Mouse (Mus musculus): ENCODE results near the gene Adgrg3. TPM values are rescaled to one million over a fixed set of nuclear protein-coding genes. Genes with fewer than 3 reads are reported as not detected.
A peak's percentile ranks its signal among the peaks of the same experiment; 100 is the strongest.

The Adgrg3 gene
- polyA plus RNA-seq, 1 experiment from 2014 or later = 3.3 TPM

DNA sequence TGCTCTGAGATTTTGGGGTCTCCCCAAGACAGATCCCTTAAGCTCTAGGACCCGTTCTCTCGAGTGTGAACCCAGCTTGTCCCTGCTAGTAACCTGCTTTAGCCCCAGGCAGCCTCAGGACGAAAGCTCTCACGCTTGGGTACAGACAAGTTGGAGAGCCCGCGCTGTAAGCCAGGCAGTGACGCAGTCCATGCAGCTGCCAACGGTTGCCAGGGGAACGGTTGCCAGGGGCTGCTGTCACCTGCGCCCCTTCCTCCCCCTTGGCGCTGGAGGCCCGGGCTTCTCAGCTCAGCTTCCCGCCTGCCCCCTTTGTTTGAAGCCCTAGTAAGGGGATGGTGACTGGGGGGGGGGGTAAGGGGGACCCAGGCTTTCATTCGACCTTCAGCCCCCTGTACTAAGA, 23.5 kb upstream of the Adgrg3 start:
- Histone ChIP-seq H3K4me1 (peaks cover 54% of the 10 kb centered on the region), H3K4me2 (replicated peaks) (peak overlapping the region; percentile 46), H3K4me3 (no peak overlapping the region), H3K9ac (no peak overlapping the region), H3K9me3 (no peaks in the 10 kb centered on the region), H3K36me3 (no peaks in the 10 kb centered on the region), H3K27ac (peak overlapping the region; percentile 58; the same call in 1 of the 2 replicates), H3K27me3 (peaks cover 6% of the 10 kb centered on the region; the same call in 1 of the 2 replicates)
- WGBS = 3% methylated on average over 14 of the region's 14 CpGs
- ATAC-seq (ENCODE audit: low FRiP score, low read depth) = peak; percentile 78

DNA sequence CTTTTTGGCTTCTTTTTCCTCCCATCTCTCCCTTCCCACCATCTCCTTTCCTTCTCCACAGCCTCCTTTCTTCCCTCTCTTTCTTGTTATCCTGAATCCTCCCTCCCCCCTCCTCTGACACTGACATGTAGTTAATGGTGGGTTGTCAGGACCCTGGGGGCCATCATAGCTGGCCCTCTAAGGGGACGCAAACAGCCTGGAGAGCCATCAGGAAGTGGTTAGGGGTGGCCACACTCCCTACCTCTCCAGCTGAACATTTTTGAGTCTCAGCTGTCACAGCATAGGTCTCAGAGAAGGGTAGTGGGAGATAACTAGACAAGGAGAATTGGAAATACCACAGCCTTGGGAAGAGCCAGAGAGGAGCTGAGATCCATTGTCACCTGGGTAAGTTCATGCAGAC, 23.0 kb upstream of the Adgrg3 start:
- peak overlapping the region; percentile 58 for H3K27ac ChIP-seq
- H3K4me2 ChIP-seq (replicated peaks) = peak overlapping the region; percentile 46
- H3K27me3 ChIP-seq = peaks cover 6% of the 10 kb centered on the region; the same call in 1 of the 2 replicates
- H3K9me3 ChIP-seq = no peaks in the 10 kb centered on the region
- ATAC-seq (ENCODE audit: low FRiP score, low read depth) = no peak
- H3K9ac ChIP-seq = no peak overlapping the region
- peaks cover 58% of the 10 kb centered on the region for H3K4me1 ChIP-seq
- H3K4me3 ChIP-seq = no peak overlapping the region
- no peaks in the 10 kb centered on the region for H3K36me3 ChIP-seq
- 28% methylated on average over 1 of the region's 1 CpGs for WGBS

DNA sequence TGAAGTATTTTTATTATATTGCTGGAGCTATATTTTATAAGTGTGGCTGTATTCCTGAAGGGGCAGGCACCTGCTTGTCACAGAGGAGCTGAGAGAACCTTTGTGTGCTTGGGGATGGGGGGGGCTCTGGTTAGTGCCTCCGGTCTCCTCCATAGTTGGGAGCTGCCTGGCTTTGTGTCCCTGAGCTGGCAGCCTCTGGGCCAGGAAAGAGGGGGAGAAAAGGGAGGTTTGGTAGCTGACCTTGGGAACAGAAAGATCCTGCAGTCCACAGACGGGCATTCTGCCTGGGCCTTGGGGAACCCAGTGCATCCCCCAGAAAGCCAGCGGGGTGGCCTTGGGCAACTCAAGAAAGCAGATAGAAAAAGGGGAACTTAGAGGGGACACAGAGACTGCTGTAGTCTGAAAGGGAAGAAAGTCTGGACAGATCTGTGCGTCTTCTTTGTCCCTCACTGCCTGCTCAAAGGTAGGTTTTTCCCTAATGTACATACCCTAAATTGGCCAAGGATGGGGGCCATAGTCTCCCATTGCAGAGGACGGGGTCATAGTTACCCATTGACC, 22.1 kb upstream of the Adgrg3 start:
- peaks cover 65% of the 10 kb centered on the region for H3K4me1 ChIP-seq
- H3K36me3 ChIP-seq = no peaks in the 10 kb centered on the region
- no peak overlapping the region for H3K4me3 ChIP-seq
- peaks cover 5% of the 10 kb centered on the region; the same call in 1 of the 2 replicates for H3K27me3 ChIP-seq
- H3K27ac ChIP-seq = no peak overlapping the region
- no peak for ATAC-seq (ENCODE audit: low FRiP score, low read depth)
- no peak overlapping the region for H3K9ac ChIP-seq
- 79% methylated on average over 5 of the region's 5 CpGs for WGBS
- H3K9me3 ChIP-seq = no peaks in the 10 kb centered on the region
- no peak overlapping the region for H3K4me2 ChIP-seq (replicated peaks)

DNA sequence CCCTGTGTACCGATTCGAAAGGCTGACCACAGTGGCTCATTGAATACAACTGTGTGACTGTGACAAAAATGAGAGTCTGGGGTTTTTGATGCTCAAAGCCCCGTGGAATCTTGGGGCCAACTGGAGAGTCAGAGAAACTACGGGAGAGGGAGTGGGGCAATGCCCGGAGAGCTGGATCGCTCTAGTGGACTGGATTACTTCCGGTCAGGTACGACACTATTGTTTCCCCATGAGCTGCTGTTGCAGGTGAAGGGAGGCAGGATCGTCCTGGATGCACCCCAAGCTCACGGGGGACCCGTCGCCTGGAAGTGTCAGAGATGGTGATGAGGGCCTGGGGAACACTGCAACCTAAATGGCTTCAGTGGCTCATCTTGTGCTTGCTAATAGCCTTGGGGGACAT, 21.5 kb upstream of the Adgrg3 start:
- H3K4me3 ChIP-seq = no peak overlapping the region
- 0 out of 2 replicates have a peak overlapping the region, but pooled peaks have one; percentile 2 for H3K9ac ChIP-seq
- H3K4me1 ChIP-seq = peaks cover 66% of the 10 kb centered on the region
- no peak overlapping the region for H3K27ac ChIP-seq
- no peaks in the 10 kb centered on the region for H3K36me3 ChIP-seq
- 79% methylated on average over 12 of the region's 12 CpGs for WGBS
- H3K4me2 ChIP-seq (replicated peaks) = no peak overlapping the region
- H3K9me3 ChIP-seq = no peaks in the 10 kb centered on the region
- no peak for ATAC-seq (ENCODE audit: low FRiP score, low read depth)
- no peaks in the 10 kb centered on the region for H3K27me3 ChIP-seq

DNA sequence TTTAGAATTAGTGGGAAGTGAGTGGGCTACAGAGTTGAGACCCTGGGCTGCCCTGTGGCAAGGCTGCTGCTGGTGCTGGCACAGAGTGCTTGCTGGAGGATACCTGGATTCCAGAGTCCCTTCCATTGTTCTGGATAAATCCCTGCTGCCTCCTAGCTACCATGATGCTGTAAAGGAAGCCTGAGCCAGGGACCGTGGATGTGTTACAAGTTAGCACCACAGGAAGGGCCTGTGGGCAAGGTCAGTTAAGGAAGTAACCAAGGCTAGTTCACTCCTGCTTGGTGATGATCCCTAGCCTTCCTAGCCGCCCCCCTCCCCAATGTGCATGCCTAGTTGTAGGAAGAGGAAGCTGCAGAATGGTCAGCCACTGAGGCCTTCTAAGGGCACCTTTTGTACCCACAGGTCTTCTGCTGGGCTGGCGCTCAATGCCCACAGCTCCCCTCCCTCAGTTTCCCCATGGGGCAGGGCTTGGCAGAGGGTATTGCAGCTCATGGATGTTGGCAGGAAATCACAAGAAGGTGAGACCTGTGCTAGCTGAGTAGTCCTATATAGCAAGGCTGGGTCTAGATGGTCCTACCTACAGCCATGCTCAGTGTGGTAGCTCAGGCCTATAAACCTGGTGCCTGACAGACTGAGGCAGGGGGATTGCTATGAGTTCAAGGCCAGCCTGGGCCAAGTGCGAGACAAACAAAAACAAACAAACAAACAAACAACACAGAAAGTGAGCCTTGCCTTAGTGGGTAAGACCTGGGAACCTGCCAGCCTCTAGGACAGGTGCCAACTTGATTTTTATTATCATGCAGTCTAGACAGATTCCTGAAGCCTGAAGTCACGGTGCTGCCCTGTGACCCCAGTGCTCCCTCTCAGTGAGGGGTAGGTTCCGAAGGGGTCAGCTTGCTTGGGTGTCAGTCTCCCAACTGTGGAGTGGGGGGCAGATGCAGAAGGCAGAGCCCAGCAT, 20.3 kb upstream of the Adgrg3 start:
- Histone ChIP-seq H3K27me3 (no peaks in the 10 kb centered on the region), H3K4me1 (peaks cover 61% of the 10 kb centered on the region), H3K4me2 (replicated peaks) (no peak overlapping the region), H3K9ac (no peak overlapping the region), H3K4me3 (no peak overlapping the region), H3K9me3 (no peaks in the 10 kb centered on the region), H3K27ac (no peak overlapping the region), H3K36me3 (no peaks in the 10 kb centered on the region)
- 59% methylated on average over 6 of the region's 6 CpGs for WGBS
- ATAC-seq (ENCODE audit: low FRiP score, low read depth) = no peak

DNA sequence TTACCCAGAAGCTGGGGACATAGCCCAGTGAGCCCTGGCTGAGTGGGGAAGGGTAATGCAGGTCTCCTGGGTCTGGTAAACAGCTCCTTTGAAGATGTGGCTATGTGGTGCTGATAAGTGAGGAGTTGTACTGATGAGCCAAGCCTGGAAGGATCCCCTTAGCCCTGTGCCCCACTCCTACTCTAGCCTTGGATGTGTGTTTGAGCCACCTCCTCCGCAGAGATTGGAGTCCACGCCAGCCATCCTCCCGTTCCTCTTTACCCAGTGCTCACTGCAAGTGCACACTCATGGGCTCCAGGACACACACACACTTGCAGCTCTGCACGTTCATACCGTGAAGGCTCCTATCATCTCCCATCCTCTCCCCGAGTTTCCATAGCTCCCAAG, 19.6 kb upstream of the Adgrg3 start:
- H3K4me2 ChIP-seq (replicated peaks) = no peak overlapping the region
- no peaks in the 10 kb centered on the region for H3K36me3 ChIP-seq
- ATAC-seq (ENCODE audit: low FRiP score, low read depth) = no peak
- H3K4me3 ChIP-seq = no peak overlapping the region
- peaks cover 55% of the 10 kb centered on the region for H3K4me1 ChIP-seq
- H3K9ac ChIP-seq = no peak overlapping the region
- H3K27ac ChIP-seq = 0 out of 2 replicates have a peak overlapping the region, but pooled peaks have one; percentile 2
- H3K9me3 ChIP-seq = no peaks in the 10 kb centered on the region
- 78% methylated on average over 6 of the region's 6 CpGs for WGBS
- no peaks in the 10 kb centered on the region for H3K27me3 ChIP-seq

DNA sequence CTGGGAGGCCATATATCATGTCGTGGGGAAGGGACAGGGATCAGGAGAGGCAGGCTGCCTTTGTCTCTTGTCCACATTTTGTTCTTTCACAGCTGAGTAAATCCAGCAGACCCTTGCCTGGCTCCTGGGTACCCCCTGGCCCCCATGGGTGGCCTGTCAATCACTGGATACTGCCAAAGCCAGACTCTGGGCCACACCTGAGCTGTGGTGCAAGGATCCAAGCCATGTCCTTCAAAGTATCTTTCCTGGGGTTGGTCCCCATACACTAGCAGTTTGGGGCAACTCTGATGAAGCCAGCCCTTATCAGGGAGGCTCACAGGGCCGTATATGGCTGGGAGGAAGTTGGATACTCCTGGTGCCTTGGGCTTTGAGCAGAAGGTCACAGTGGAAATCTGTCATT, 19.1 kb upstream of the Adgrg3 start:
- Histone ChIP-seq H3K9ac (no peak overlapping the region), H3K4me1 (peaks cover 51% of the 10 kb centered on the region), H3K9me3 (no peaks in the 10 kb centered on the region), H3K4me2 (replicated peaks) (no peak overlapping the region), H3K4me3 (no peak overlapping the region), H3K27me3 (no peaks in the 10 kb centered on the region), H3K36me3 (no peaks in the 10 kb centered on the region), H3K27ac (no peak overlapping the region)
- WGBS = 51% methylated on average over 2 of the region's 2 CpGs
- no peak for ATAC-seq (ENCODE audit: low FRiP score, low read depth)

DNA sequence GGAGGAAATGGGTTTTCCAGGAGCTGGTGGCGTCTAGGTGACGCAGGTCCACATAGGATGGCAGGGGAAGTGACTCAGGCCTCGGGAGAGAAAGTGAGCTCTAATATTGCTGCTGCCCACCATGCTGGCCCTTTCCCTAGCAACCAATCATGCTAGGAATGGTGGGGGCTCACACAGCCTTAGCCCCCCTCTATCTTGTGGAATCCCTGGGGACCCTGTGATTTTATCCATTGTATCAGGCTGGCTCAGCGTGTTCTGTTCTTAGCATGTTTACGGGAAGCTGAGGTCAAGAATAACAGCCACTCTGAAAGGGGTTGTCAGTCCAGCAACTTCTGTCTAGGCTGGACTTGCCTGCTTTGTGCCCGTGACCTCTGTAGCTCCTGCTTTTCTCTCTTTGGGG, 18.5 kb upstream of the Adgrg3 start:
- no peak overlapping the region; the same call in 1 of the 2 replicates for H3K27ac ChIP-seq
- H3K9ac ChIP-seq = 0 out of 2 replicates have a peak overlapping the region, but pooled peaks have one; percentile 1
- H3K4me1 ChIP-seq = peaks cover 45% of the 10 kb centered on the region
- no peaks in the 10 kb centered on the region for H3K27me3 ChIP-seq
- H3K4me3 ChIP-seq = no peak overlapping the region
- no peak for ATAC-seq (ENCODE audit: low FRiP score, low read depth)
- no peaks in the 10 kb centered on the region for H3K36me3 ChIP-seq
- H3K4me2 ChIP-seq (replicated peaks) = no peak overlapping the region
- 71% methylated on average over 6 of the region's 6 CpGs for WGBS
- no peaks in the 10 kb centered on the region for H3K9me3 ChIP-seq

DNA sequence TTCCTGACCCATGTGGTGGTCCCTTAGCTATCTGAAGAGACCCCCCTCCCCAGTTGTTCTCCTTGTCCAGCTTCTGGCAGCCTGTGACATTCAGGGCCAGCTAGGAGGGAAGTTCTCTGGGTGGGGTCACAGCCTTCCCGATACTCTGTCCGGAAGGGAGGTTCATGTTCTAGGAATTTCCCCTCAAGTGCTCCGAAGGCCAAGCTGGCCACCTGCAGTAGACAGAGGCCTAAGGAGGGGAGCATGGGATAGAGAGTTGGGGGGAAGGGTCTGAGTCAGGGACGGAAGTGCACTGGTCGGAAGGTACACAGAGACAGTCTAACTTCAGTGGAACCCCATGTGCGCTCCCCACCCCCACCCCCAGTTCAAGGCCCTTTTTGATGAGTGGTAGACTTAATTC, 17.5 kb upstream of the Adgrg3 start:
- Histone ChIP-seq H3K27ac (0 out of 2 replicates have a peak overlapping the region, but pooled peaks have one; percentile 6), H3K4me2 (replicated peaks) (no peak overlapping the region)

DNA sequence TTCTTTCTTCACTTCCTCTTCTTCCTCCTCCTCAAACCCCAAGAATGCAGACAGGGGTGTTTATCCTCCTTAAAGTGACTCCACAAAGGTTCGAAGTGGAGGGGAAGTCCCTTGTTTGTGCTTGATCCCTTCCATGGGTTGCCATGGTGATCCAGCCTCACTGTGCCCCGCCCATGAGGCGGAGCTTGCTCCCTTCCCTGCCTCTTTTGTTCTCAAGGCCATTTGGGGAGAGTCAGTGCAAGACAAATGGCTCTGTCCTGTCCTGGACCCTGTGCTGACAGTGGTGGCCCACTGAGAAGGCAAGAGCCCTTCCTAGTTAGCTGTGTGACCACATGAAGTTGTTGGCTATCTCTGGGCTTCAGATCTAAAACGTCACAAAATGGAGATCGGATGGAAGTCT, 16.8 kb upstream of the Adgrg3 start:
- H3K36me3 ChIP-seq = no peaks in the 10 kb centered on the region
- no peak overlapping the region for H3K4me2 ChIP-seq (replicated peaks)
- H3K9me3 ChIP-seq = no peaks in the 10 kb centered on the region
- H3K4me1 ChIP-seq = peaks cover 30% of the 10 kb centered on the region
- H3K27ac ChIP-seq = no peak overlapping the region
- ATAC-seq (ENCODE audit: low FRiP score, low read depth) = no peak
- H3K4me3 ChIP-seq = no peak overlapping the region
- no peaks in the 10 kb centered on the region for H3K27me3 ChIP-seq
- H3K9ac ChIP-seq = no peak overlapping the region
- 21% methylated on average over 5 of the region's 5 CpGs for WGBS

More for the DNA sequence above, 17.5 kb upstream of the Adgrg3 start:
- 49% methylated on average over 6 of the region's 6 CpGs for WGBS
- Histone ChIP-seq H3K9me3 (no peaks in the 10 kb centered on the region), H3K36me3 (no peaks in the 10 kb centered on the region), H3K4me3 (no peak overlapping the region), H3K4me1 (peaks cover 36% of the 10 kb centered on the region), H3K9ac (no peak overlapping the region), H3K27me3 (no peaks in the 10 kb centered on the region)
- 0 out of 2 replicates have a peak, but pooled peaks have one; percentile 17 for ATAC-seq (ENCODE audit: low FRiP score, low read depth)

DNA sequence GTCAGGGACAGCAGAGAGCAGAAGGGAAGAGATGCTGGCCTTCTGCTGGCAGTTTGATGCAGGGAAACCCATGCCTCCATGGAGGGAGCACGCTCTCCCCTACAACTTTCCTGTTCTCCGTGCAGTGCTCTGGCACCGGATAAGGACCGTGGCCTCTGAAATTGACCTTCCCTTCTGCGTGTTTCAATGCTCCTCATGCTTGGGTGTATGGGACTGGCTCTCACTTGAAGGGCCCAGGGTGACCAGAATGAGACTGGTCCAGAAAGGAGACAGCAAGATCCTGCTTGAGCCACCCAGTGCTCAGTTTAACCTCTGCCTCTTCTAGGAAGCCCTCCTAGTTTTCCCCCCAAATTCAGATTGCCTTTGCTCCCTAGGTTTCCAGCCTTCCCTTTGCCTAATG, 16.3 kb upstream of the Adgrg3 start:
- WGBS = 75% methylated on average over 5 of the region's 5 CpGs
- Histone ChIP-seq H3K9me3 (no peaks in the 10 kb centered on the region), H3K4me2 (replicated peaks) (no peak overlapping the region), H3K36me3 (no peaks in the 10 kb centered on the region), H3K4me1 (peaks cover 26% of the 10 kb centered on the region), H3K27me3 (no peaks in the 10 kb centered on the region), H3K4me3 (no peak overlapping the region), H3K9ac (no peak overlapping the region), H3K27ac (no peak overlapping the region)
- no peak for ATAC-seq (ENCODE audit: low FRiP score, low read depth)

DNA sequence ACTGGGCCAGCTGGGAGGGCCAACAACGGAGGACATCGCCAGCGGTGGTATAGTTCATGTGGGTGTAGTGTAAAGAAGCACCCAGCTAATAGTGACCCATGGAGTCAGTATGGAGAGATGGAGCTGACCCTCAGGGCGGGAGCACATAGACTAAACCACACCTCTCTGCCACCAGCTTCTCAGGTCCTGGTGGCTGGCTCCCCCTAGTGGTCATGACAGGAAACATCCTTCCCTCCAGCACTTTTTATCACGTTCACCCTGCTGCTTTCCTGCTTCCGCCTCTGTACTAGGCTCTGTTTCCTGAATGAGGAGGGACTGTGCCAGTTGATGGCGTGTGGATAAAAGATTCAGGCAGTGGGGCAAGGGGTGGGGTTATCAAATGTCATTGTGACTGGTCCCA, 15.8 kb upstream of the Adgrg3 start:
- H3K4me3 ChIP-seq = no peak overlapping the region
- no peak overlapping the region for H3K9ac ChIP-seq
- no peaks in the 10 kb centered on the region for H3K36me3 ChIP-seq
- H3K4me1 ChIP-seq = peaks cover 26% of the 10 kb centered on the region
- H3K27me3 ChIP-seq = no peaks in the 10 kb centered on the region
- no peak overlapping the region for H3K27ac ChIP-seq
- ATAC-seq (ENCODE audit: low FRiP score, low read depth) = 0 out of 2 replicates have a peak, but pooled peaks have one; percentile 12
- no peak overlapping the region for H3K4me2 ChIP-seq (replicated peaks)
- no peaks in the 10 kb centered on the region for H3K9me3 ChIP-seq
- WGBS = 6% methylated on average over 7 of the region's 7 CpGs
